Mouse (Mus musculus) B cell, adult 2 months (primary cell): Measurements from ENCODE around the gene Wdr35.
"Not testable (repeated sequence)": the region's sequence is repeated elsewhere in the genome, so short reads cannot be mapped to it uniquely, and the experiment has no call there.

Source experiments
- DNase-seq, 2 experiments: peaks; one replicate each; pipeline ENCODE4 v3.0.0; 2022

Gene Wdr35

DNA sequence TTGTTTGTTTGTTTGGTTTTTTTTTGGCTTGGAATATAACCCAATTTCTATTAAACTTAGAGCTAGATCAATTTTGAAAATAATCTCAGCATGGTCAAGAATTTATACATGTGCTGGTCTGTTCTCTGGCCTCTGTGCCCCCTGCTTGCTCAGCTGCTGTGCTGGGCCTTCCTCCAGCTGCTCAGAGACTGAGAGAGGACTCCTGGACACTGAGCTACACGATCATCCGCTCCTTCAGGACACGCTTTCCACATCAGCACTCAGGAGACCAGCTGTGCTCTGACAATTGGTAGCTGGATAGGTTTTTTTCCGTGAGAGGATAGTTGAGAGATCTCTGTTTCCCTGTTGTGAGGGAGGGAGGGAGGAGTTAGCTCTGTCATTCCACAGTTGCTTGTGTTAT is 36.6 kb downstream of the Wdr35 start:
- no peak for DNase-seq

- no peak for DNase-seq
Measured at GRCm38 (mm10) chr12:9016376-9016775, 42.7 kb downstream of the Wdr35 start.

GRCm38 (mm10) chr12:9020431-9020830 is 46.7 kb downstream of the Wdr35 start:
- DNase-seq, result no peak

- no peak for DNase-seq
Measured at GRCm38 (mm10) chr12:9020986-9021385, 47.3 kb downstream of the Wdr35 start.

- DNase-seq, result no peak
Measured at GRCm38 (mm10) chr12:9023031-9023430, 49.3 kb downstream of the Wdr35 start.

- DNase-seq, result no peak
Measured at GRCm38 (mm10) chr12:9024071-9024470, 50.4 kb downstream of the Wdr35 start.

DNA sequence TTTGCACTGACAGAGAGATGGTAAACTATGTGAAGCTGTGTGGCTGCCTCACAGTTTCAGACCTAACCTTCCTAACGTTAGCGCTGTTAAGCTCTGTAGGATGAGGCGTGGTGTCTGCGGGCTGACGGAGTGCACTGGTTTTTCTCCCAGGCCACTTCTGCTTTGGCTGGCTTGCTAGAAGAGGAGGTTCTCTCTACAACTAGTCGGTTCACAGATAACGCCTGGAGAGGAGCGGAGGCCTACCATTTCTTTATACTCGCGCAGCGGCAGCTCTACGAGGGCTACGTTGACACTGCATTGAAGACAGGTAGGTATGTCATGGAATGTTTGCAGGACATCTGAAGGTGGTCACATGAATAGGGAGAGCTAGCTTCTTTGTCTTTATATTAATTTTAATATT is 51.0 kb downstream of the Wdr35 start:
- DNase-seq, result no peak

- DNase-seq, result no peak
Measured at GRCm38 (mm10) chr12:9026843-9027242, 53.2 kb downstream of the Wdr35 start.

DNA sequence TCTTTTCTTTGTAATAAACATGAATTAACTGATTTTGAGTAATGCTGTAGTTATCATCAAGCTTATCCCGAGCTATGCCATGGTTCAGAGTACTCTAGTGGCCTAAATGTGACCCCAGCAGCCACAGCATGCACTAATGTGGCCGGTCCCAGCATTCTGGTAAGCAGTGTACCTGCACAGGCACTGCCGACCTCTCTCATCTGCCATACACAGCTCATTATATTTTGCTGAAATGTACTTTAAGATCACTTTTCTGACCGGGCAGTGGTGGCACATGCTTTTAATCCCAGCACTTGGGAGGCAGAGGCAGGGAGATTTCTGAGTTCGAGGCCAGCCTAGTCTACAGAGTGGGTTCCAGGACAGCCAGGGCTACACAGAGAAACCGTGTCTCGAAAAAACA is 55.1 kb downstream of the Wdr35 start:
- DNase-seq, result not testable (repeated sequence)

DNA sequence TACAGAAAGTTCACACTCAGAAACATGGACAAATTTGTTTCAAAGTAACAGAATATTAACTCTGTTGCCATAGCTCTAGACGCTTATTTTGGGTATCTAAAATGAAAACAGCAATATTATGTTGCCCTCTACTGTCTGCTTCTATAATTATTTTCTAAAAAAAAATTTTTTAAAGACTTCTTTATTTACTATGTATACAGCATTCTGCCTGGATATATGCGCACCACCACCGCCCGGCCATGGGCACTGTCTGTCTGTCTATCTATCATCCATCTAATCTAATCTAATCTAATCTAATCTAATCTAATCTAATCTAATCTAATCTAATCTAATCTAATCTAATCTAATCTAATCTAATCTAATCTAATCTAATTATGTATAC is 55.8 kb downstream of the Wdr35 start:
- no peak for DNase-seq

GRCm38 (mm10) chr12:9029888-9030723 is 56.4 kb downstream of the Wdr35 start, which contains the start of gene Ttc32:
TSS of gene Ttc32 (plus strand) at chr12:9029997.
- DNase-seq, result peak; percentile 96 to 97

DNA sequence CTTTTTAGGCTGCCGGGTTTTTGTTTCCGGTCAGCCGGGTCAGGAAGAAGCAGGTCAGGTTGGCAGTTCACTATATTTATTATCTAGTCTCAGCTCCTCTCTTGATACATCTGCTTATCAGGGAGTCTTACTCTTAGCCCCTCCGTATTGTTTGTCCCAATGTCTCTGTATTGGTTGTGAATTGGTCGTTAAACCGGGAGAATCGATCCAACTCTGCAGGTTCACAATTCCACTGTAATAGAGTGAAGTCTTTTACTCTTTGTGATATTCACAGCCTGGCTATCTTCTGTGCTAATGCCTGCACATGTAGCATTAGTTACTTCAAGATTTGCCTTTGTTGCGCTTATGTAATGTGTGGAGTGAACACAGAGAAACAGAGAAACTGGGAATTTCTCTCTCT is 57.5 kb downstream of the Wdr35 start:
- DNase-seq, result no peak

DNA sequence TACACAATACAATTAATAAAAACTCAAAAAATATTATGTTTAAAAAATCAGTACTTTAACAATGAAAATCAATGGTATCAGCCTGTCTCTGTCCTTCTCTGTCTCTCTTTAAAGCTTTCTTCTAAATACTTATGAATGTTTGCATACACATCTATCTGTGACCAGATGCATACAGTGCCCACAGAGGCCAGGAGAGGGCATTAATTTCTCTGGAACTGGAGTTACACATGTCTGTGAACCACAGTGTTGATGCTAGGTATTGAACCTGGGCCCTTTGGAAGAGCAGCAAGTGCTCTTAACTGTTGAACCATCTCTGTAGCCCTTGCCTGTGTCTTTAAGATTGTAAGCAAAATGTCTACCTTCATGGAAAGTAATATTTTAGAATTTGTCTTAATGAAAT is 59.4 kb downstream of the Wdr35 start:
- peak in 1 of 2 experiments; percentile 21 for DNase-seq

- DNase-seq, result no peak
Measured at GRCm38 (mm10) chr12:9036409-9036808, 62.7 kb downstream of the Wdr35 start.

GRCm38 (mm10) chr12:9040177-9040576 is 66.5 kb downstream of the Wdr35 start:
- DNase-seq, result no peak

GRCm38 (mm10) chr12:9040686-9041085 is 67.0 kb downstream of the Wdr35 start:
- DNase-seq, result no peak

GRCm38 (mm10) chr12:9042316-9042715 is 68.6 kb downstream of the Wdr35 start:
- no peak for DNase-seq

DNA sequence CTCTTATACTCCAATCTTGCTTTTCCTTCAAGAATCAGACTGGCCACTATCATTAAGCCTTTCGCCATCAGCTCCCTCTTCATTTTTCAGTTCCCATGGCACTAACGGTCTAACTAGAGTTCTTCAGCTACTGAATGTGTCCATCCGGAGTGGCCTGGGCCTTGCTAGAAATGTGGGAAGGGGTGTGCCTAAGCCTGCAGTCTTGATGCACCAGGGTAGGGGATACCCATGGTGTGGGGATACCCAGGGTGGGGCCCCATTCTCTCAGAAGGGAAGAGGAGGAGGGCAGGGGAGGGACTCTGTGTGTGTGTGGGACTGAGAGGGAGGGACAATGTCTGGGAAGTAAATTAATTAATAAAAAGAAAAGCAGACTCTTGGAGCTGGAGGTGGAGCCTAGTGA is 69.1 kb downstream of the Wdr35 start:
- no peak for DNase-seq

DNA sequence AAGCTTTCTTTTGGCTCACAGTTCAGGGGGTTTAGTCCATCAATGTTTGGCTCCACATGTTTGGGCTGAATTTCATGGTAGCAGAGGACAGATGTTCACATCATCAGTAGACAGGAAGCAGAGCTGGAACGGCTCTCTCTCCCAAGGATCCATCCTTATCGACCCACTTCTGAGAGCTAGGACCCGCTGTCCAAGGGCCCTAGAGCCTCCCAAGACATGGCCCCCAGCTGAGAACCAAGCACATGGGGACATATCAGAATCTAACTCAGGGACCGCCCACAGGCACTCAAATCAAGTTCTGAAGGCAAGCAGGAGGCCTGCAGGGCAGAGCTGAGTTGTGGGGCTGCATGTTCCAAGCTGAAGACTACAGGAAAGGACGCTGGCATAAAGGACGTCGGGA is 71.0 kb downstream of the Wdr35 start:
- DNase-seq, result no peak

GRCm38 (mm10) chr12:9046674-9047073 is 73.0 kb downstream of the Wdr35 start:
- no peak for DNase-seq

DNA sequence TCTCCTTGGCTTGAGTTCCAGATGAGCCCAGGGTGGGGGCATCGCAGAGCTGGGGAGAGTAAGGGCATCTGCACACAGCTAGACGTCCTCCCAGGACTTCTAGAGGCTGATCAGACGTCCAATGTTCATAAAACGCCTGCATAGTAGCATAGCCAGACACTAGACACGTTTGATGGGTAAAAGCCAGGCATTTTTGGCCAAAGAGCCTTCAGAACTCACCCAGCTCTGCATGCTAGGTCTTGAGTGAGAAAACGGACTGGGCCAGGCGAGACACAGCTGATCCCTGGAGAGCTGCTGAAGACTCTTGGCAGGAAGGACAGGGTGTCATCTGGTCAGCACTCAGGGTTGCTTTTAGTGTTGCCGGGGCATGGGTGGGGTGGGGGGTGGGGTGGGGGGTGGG is 74.4 kb downstream of the Wdr35 start:
- no peak for DNase-seq

DNA sequence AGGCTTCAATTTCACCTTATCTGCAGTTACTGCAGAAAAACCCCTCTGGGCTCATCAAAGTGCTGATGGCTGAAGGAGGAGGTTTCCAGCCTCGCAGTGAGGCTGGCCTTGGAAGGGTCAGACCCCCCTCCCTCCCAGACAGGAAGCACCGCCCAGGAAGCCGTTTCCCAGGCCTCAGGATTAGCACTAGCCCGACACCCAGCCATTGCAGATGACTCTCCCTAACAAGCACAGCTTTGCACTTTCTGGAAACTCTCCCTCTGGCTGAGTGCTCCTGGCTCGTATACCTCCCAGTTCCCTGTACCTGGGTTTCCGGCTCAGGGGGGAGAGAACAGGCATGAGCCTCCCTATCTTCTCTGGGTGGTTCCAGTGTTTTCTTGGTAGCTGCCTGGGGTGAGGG is 77.1 kb downstream of the Wdr35 start:
- no peak for DNase-seq

DNA sequence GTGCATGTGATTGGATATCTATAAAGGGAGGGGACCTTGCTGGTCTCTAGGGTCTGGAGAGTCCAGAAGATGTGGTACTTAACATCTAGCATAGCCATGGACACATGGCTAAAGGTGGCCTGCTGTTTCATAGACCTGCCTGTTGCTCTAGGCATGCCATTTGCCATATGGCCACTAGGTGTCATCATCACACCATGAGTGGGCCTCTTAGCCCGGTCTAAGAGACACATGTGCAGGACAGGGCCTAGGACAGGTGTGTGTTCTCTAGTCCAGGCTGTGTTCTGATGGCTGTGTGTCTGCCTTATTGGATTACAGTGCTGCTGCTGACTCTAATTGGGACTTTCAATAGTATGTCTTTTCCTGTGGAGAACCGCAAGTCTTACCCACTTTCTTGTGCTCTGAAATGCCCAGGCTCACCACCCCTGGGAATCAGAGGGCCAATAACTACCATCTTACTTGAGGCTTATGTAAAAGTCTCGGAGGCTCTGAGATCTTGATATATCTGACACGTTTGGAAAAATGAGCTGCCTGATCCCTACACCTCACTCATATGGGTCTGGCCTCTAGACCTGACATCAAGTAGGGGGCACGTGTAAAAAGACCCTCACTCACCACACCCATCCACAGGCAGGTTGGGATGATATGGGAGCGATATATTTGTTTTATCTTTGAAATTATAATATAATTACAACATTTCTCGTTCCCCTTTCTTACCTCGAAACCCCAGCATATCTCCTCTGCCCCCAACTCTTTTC is 78.6 kb downstream of the Wdr35 start:
- DNase-seq, result peak; percentile 87

GRCm38 (mm10) chr12:9053345-9053744 is 79.7 kb downstream of the Wdr35 start:
- DNase-seq, result no peak
